Mouse (Mus musculus) heart, embryonic 16.5 days (tissue): ENCODE results near the gene Vip. TPM values are rescaled to one million over a fixed set of nuclear protein-coding genes. Genes with fewer than 3 reads are reported as not detected.

Experiments used
- ATAC-seq: fragments of 200-750 bp; cut with Nextera tagmentation; replicated peaks from 2 replicates; pipeline ENCODE4 v1.8.0; 2017; ENCODE audit warnings: moderate number of reproducible peaks; ENCODE audit not compliant: insufficient read depth, low FRiP score; ENCODE audit errors: extremely low read depth
- H3K27ac ChIP-seq: fragments of 300-500 bp; sonication (generic); 2 replicates; pipeline ENCODE4 v1.5.1; 2014; ENCODE audit warnings: mild to moderate bottlenecking, low read length, control low read depth, moderate library complexity
- H3K27me3 ChIP-seq: fragments of 300-500 bp; sonication (generic); 2 replicates; pipeline ENCODE4 v1.6.1; 2014; ENCODE audit warnings: low read length, mixed read lengths; ENCODE audit not compliant: control insufficient read depth, insufficient read depth
- H3K36me3 ChIP-seq: fragments of 300-500 bp; sonication (generic); 2 replicates; pipeline ENCODE4 v1.6.1; 2014; ENCODE audit not compliant: control insufficient read depth, insufficient read depth
- H3K4me1 ChIP-seq: fragments of 300-500 bp; sonication (generic); 2 replicates; pipeline ENCODE4 v1.6.1; 2014; ENCODE audit warnings: low read length, mixed read lengths; ENCODE audit not compliant: control insufficient read depth, insufficient read depth
- H3K4me2 ChIP-seq: fragments of 300-500 bp; sonication (generic); 2 replicates; pipeline ENCODE4 v1.6.1; 2014; ENCODE audit warnings: low read depth, mild to moderate bottlenecking, control low read depth, low read length
- H3K4me3 ChIP-seq: fragments of 300-500 bp; sonication (generic); 2 replicates; pipeline ENCODE4 v1.5.1; 2014; ENCODE audit warnings: mild to moderate bottlenecking, control low read depth, low read length
- H3K9ac ChIP-seq: fragments of 300-500 bp; sonication (generic); 2 replicates; pipeline ENCODE4 v1.6.1; 2014; ENCODE audit warnings: low read length, control low read depth
- H3K9me3 ChIP-seq: fragments of 300-500 bp; sonication (generic); replicated peaks from 2 replicates; pipeline ENCODE4 v1.6.1; 2016; ENCODE audit warnings: low read length; ENCODE audit not compliant: control insufficient read depth
- WGBS: fragments of 180-500 bp; shearing (Covaris S2); extraction: QIAGEN DNeasy Blood & Tissue Kit; methylation state at CpG from one replicate; pipeline ENCODE4 v1.1.7; 2014; 5-methylcytosine and 5-hydroxymethylcytosine counted together
- polyA plus RNA-seq: library from polyadenylated mRNA; unstranded; fragments of >200 nt; fragmentation: Nextera tagmentation; extraction: Ambion mirVana; gene quantifications from 2 replicates; pipeline ENCODE4 v1.2.1, GENCODE M21; 2015

The Vip gene
- polyA plus RNA-seq: 0.18 TPM in 1 of 2 replicates, not detected in the other

DNA sequence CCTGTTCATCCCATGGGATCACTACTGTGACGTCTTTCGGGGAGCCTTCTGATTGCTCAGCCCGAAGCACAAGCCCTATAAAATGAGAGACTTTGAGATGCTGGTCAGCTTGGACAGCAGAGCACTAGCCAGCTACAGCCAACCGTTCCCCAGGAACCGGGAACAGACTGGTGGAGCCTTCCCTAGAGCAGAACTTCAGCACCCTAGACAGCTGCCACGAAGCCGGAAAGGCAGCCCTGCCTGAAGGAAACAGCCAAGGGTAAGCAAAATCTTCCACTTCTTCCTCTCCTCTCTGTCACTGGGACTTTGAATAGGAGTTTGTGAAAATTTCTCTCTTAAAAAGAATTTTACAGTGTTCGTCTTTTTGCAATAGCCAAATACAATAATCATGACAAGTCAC lies at the start of gene Vip:
TSS of gene Vip (plus strand) at position 107 of the 400 bp plus-strand sequence.
- no peak within 1 kb of the TSS for H3K27ac ChIP-seq
- no peak for ATAC-seq
- 24% methylated on average over 8 of the region's 8 CpGs for WGBS

GRCm38 (mm10) chr10:5591061-5591460 lies 48.0 kb upstream of the Vip start:
- H3K4me3 ChIP-seq: no peak overlapping the region
- H3K4me1 ChIP-seq: no peaks in the 10 kb centered on the region; the same call in 1 of the 2 replicates
- no peak overlapping the region for H3K9ac ChIP-seq
- no peak for ATAC-seq
- peak overlapping the region; percentile 83 for H3K27ac ChIP-seq
- H3K4me2 ChIP-seq: no peak overlapping the region
- 82% methylated on average over 2 of the region's 2 CpGs for WGBS
- H3K27me3 ChIP-seq: no peaks in the 10 kb centered on the region
- H3K9me3 ChIP-seq: no peaks in the 10 kb centered on the region
- H3K36me3 ChIP-seq: no peaks in the 10 kb centered on the region

More for the DNA sequence above, at the start of gene Vip:
- no peaks in the 10 kb centered on the region for H3K9me3 ChIP-seq
- no peak within 1 kb of the TSS for H3K9ac ChIP-seq
- H3K4me1 ChIP-seq: no peaks in the 10 kb centered on the region
- H3K27me3 ChIP-seq: no peaks in the 10 kb centered on the region
- H3K4me3 ChIP-seq: no peak within 1 kb of the TSS
- H3K4me2 ChIP-seq: no peak within 1 kb of the TSS
- H3K36me3 ChIP-seq: no peaks in the 10 kb centered on the region

GRCm38 (mm10) chr10:5591996-5592395 lies 47.0 kb upstream of the Vip start:
- Histone ChIP-seq H3K27me3 (no peaks in the 10 kb centered on the region), H3K4me2 (no peak overlapping the region), H3K27ac (peak overlapping the region; percentile 83), H3K9ac (no peak overlapping the region), H3K36me3 (no peaks in the 10 kb centered on the region), H3K4me1 (no peaks in the 10 kb centered on the region; the same call in 1 of the 2 replicates), H3K4me3 (no peak overlapping the region), H3K9me3 (no peaks in the 10 kb centered on the region)
- peak; percentile 28; the same call in 1 of the 2 replicates for ATAC-seq
- WGBS: 67% methylated on average over 4 of the region's 4 CpGs

DNA sequence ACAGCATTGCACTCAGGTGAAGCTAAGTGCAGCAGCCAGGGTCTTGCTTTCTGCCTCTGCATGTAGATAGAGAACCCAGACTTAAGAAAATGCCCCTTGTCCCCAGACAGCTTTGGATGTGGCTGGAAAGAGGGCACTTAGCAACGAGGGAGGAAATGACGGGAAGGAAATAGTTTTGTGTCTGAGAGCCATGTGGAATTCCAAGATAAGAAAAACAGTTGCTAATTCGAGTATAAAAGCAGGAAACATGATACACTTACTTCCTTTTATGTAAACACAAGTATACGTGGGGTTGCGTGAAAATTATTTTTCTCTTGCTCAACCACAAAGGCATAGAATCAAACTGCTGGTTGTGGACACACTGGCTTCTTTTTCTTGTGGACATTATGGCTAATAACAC lies 45.6 kb upstream of the Vip start, which contains the start of gene Myct1:
TSS of gene Myct1 (plus strand) at position 312 of the 400 bp plus-strand sequence.
- Histone ChIP-seq H3K4me1 (no peaks in the 10 kb centered on the region; the same call in 1 of the 2 replicates), H3K27me3 (no peaks in the 10 kb centered on the region), H3K27ac (peak within 1 kb of the TSS; percentile 68), H3K36me3 (no peaks in the 10 kb centered on the region), H3K9ac (peak within 1 kb of the TSS; percentile 59), H3K9me3 (no peaks in the 10 kb centered on the region), H3K4me2 (peak within 1 kb of the TSS; percentile 6; the same call in 1 of the 2 replicates), H3K4me3 (peak within 1 kb of the TSS; percentile 30)
- WGBS: 12% methylated on average over 5 of the region's 5 CpGs
- ATAC-seq: peak; percentile 58

- Histone ChIP-seq H3K4me1 (no peaks in the 10 kb centered on the region; the same call in 1 of the 2 replicates), H3K9ac (peak overlapping the region; percentile 59), H3K4me2 (peak overlapping the region; percentile 6; the same call in 1 of the 2 replicates), H3K9me3 (no peaks in the 10 kb centered on the region), H3K4me3 (peak overlapping the region; percentile 24), H3K27ac (no peak overlapping the region), H3K36me3 (no peaks in the 10 kb centered on the region), H3K27me3 (no peaks in the 10 kb centered on the region)
- no peak for ATAC-seq
- WGBS: 45% methylated on average over 5 of the region's 5 CpGs
These were observed 44.6 kb upstream of the Vip start for GRCm38 (mm10) chr10:5594457-5594856.

DNA sequence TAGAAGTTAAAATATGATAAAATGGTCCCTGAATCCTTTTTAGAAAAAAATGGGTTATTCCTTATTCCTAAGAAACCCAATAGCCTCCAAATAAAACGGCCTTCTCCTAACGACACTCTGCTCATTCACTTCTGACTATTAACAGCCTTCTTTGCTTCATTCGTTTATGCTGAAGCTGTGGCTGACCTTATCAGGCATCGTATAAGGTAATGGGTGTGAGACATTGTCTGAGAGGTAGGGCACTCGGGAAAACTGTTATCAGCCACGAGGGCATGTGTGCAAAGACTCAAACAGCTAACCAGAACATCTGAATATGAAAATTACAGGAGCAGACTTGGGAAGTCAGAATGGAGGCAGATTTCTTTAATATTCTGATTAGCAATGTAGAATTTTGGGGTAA lies 42.5 kb upstream of the Vip start:
- Histone ChIP-seq H3K4me3 (no peak overlapping the region), H3K4me1 (no peaks in the 10 kb centered on the region; the same call in 1 of the 2 replicates), H3K36me3 (no peaks in the 10 kb centered on the region), H3K27me3 (no peaks in the 10 kb centered on the region), H3K27ac (no peak overlapping the region), H3K9me3 (no peaks in the 10 kb centered on the region), H3K4me2 (peak overlapping the region; percentile 39), H3K9ac (no peak overlapping the region)
- WGBS: 30% methylated on average over 6 of the region's 6 CpGs
- ATAC-seq: no peak

DNA sequence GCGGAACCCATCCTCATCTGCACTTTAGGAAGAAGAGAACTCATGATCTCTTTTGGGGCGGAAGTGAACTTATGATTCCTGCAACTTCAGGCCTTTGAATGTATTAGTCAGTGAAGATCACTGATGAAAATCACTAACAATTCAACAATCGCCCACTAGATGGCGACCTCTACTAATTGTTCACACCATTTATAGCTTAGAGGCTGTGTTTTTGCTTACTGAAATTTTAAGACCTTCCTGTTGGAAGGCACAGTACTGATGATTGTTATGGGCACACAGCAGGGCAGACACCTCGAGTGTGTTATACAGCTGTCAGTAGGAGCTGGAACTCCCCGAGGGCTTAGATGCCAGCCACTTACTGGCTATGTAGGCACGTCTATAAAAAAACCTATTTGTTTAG lies 38.9 kb upstream of the Vip start:
- ATAC-seq: no peak; the same call in 1 of the 2 replicates
- 19% methylated on average over 7 of the region's 7 CpGs for WGBS
- no peak overlapping the region for H3K27ac ChIP-seq
- H3K4me3 ChIP-seq: no peak overlapping the region
- no peak overlapping the region for H3K9ac ChIP-seq
- H3K4me1 ChIP-seq: no peaks in the 10 kb centered on the region
- no peaks in the 10 kb centered on the region for H3K27me3 ChIP-seq
- no peaks in the 10 kb centered on the region for H3K36me3 ChIP-seq
- H3K9me3 ChIP-seq: no peaks in the 10 kb centered on the region
- H3K4me2 ChIP-seq: no peak overlapping the region

GRCm38 (mm10) chr10:5603512-5603911 lies 35.5 kb upstream of the Vip start:
- WGBS: 51% methylated on average over 10 of the region's 10 CpGs
- Histone ChIP-seq H3K27me3 (no peaks in the 10 kb centered on the region), H3K9ac (no peak overlapping the region), H3K27ac (no peak overlapping the region), H3K4me3 (no peak overlapping the region), H3K4me1 (no peaks in the 10 kb centered on the region), H3K9me3 (no peaks in the 10 kb centered on the region), H3K36me3 (no peaks in the 10 kb centered on the region), H3K4me2 (no peak overlapping the region)
- ATAC-seq: no peak

- no peak overlapping the region for H3K9ac ChIP-seq
- no peaks in the 10 kb centered on the region for H3K9me3 ChIP-seq
- 79% methylated on average over 13 of the region's 13 CpGs for WGBS
These were observed 34.6 kb upstream of the Vip start for GRCm38 (mm10) chr10:5604371-5604770.

More at GRCm38 (mm10) chr10:5604371-5604770, 34.6 kb upstream of the Vip start:
- ATAC-seq: no peak
- H3K4me3 ChIP-seq: no peak overlapping the region
- no peak overlapping the region for H3K27ac ChIP-seq
- H3K27me3 ChIP-seq: no peaks in the 10 kb centered on the region
- H3K4me1 ChIP-seq: no peaks in the 10 kb centered on the region
- no peaks in the 10 kb centered on the region for H3K36me3 ChIP-seq
- H3K4me2 ChIP-seq: no peak overlapping the region
